Mouse (Mus musculus): ENCODE results near the gene Haus7. TPM values are rescaled to one million over a fixed set of nuclear protein-coding genes. Genes with fewer than 3 reads are reported as not detected.
"Not testable (repeated sequence)": the region's sequence is repeated elsewhere in the genome, so short reads cannot be mapped to it uniquely, and the experiment has no call there.

Haus7 gene
- total RNA-seq, 2 experiments from 2014 or later = 10.8 to 11.2 TPM

GRCm38 (mm10) chrX:73467446-73468241 lies 8.8 kb upstream of the Haus7 start:
- no peak for DNase-seq (ENCODE audit: low spot score in 2 of 2)

DNA sequence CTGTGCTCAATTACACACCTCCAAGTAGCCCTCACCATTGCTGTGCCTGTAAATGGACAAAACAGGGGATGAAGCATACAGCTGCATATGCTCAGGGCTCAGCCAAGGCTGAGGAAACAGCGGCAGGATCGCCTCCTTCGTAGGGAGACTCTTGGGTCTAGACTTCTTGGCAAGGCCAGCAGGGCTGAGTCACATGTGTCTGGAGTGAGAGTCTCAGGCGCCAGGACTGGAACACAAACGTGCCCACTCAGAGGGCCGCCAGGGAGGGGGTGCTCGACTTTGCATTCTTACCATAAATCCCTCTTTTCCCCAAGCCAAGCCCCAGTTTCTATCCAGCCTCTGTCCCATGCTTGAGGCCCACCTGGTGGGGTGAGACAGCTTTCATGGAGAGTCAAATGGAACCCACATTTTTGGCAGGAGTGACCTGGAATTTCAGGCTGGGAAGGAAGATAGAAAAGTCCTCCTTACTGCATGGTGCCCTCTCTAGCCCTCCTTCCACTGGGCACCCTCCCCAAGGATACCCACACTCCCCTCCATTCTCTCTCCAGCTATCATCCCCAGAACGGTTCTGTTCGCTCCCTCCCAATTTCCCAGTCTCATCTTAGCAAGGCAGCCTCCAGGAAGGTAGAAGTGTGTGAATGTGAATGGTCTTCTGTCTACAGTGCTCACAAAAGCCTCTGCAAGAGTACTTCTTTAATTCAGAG lies 6.8 kb upstream of the Haus7 start:
- peak; percentile 20 to 22 for DNase-seq (ENCODE audit: low spot score in 2 of 2)

GRCm38 (mm10) chrX:73460792-73461191 lies 1.9 kb upstream of the Haus7 start:
- no peak for DNase-seq (ENCODE audit: low spot score in 2 of 2)

GRCm38 (mm10) chrX:73451949-73452348 lies 6.9 kb downstream of the Haus7 start:
- DNase-seq (ENCODE audit: low spot score in 2 of 2) = peak; percentile 59 to 76

DNA sequence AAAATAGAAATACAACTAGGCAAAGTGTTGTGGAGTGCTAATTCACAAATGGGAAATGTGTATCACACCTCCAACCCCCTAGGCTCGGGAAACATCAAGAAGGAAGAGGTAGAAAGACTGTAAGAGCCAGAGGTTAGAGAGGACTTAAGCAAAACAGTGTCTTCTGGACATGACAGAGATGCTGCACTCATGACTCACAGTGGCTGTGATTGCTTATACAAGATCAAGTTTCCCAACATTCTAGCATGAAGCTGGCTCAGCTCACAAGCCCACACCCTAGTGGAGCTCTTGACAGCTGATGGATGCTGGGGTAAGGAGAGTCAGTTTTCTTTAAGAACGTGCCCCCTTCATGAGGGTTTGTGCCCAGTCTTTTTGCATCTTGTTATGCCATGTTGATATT lies 17.4 kb downstream of the Haus7 start:
- DNase-seq (ENCODE audit: low spot score in 2 of 2) = peak in 1 of 2 experiments; percentile 6

- DNase-seq (ENCODE audit: low spot score in 2 of 2) = no peak
Observed at GRCm38 (mm10) chrX:73435252-73435651, 23.6 kb downstream of the Haus7 start, which contains the start of gene Trex2. Trex2 (minus strand) TSS chrX:73435344.

GRCm38 (mm10) chrX:73432850-73433249 lies 26.0 kb downstream of the Haus7 start:
- DNase-seq (ENCODE audit: low spot score in 2 of 2) = no peak

GRCm38 (mm10) chrX:73430036-73430435 lies 28.8 kb downstream of the Haus7 start:
- DNase-seq (ENCODE audit: low spot score in 2 of 2) = no peak

- no peak for DNase-seq (ENCODE audit: low spot score in 2 of 2)
Observed at GRCm38 (mm10) chrX:73412767-73413166, 46.1 kb downstream of the Haus7 start.

DNA sequence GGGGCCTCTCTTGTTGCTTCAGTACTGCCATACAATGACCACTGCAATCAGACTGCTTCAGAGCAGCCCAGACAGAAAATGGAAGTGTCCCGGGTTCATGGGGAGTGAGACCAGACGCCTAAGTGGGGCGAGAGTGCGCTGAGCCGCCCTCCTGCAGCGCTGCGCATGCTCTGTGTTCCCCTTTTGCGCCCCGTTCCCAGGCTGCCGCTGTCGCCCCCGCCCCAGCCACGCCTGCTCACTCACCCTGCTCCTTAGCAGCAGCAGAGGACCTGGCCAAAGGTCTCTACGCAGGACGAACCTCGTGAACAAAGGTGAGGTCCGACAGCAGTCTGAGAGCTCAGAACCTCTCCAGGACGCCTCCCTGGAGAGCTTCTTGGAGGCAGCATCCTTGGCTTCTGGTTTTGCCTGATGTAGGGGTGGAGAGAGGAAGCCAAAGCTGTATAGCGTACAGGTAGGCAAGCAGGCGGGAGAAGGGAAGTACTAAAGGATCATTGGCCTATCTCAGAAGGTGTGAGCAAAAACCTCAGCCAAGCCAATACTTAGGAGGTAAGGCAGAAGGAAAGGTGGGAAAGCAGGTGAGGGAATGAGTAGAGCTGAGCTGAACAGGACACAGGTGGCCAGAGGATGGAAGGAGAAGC lies 47.8 kb downstream of the Haus7 start, which contains the start of gene Zfp92:
Zfp92 (plus strand) TSS at position 217 of the 638 bp plus-strand sequence.
- peak; percentile 15 to 36 for DNase-seq (ENCODE audit: low spot score in 2 of 2)

DNA sequence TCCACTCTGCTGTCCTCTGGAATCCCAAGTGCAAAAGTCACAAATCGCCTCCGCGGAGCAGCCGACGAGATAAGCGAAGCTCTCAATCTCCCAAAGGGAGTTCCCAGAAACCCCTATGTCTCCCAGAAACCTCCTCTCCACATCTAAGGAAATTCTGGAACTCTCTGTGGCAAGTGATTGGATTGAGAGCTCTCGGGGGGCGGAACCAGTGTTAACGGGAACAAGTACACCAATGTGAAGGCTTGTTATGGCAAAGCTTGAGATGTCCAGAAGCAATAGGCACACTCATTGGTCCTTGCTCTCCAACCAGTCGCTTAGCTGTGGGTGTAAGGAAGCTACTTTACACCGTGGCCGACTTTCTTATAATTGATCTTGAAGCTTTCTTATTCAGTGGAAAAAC lies 57.2 kb downstream of the Haus7 start:
- no peak for DNase-seq (ENCODE audit: low spot score in 2 of 2)

GRCm38 (mm10) chrX:73400951-73401350 lies 57.9 kb downstream of the Haus7 start:
- no peak for DNase-seq (ENCODE audit: low spot score in 2 of 2)

GRCm38 (mm10) chrX:73398636-73399035 lies 60.2 kb downstream of the Haus7 start, which contains the start of gene Gm18336:
Gm18336 (minus strand) TSS chrX:73398736.
- DNase-seq (ENCODE audit: low spot score in 2 of 2) = not testable (repeated sequence)

DNA sequence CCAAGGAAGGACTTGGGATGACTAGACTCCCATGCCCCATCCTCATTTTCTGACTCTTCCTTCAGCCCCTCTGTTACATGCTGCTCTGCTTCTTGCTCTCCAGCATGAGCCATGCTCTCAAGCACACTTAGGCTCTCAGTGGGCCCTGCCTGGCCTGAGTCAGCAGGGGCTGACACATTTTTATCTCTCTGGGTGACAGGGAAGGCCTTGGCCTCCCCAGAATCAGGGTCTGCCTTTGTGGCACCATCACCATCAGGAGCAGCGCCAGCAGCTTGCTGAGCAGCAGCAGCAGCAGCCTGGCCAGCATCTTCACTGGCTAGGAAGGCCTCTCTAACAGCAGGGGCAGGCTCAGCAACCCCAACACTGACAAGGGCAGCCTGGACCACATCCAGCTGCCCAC lies 62.4 kb downstream of the Haus7 start:
- DNase-seq (ENCODE audit: low spot score in 2 of 2) = no peak

DNA sequence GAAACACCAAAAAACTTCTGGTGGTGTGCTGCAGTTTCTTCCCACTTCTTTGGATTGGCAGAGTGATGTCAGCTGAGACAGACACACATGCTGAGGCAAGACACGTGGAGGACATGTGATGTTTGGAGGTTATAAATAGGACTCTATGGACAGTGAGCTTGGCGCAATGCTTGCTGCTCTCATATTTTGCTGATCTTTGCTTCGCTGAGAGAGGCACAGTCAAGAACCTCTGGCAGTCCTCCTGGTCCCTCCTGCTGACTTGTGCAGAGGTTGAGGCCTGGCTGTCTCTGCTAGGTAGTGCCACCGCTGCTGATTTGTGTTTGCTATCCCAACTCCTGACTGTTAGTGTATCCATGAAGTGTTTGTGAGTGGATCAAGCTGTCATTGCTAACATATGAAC lies 67.4 kb downstream of the Haus7 start:
- DNase-seq (ENCODE audit: low spot score in 2 of 2) = no peak

Other genes with a start within 250 kb of the Haus7 start
- gene Xlr4b, start 244.7 kb downstream of the Haus7 start, total RNA-seq (2021) = under 1 TPM in 1 of 2 experiments, not detected in 1; 0.95 TPM
- gene F8a, start 230.8 kb downstream of the Haus7 start, total RNA-seq (2021) = 10 to 100 TPM; 16.3 to 19.0 TPM
- not detected for gene Xlr4c, start 215.9 kb downstream of the Haus7 start, total RNA-seq (2021)
- not detected for gene Xlr3c, start 193.7 kb downstream of the Haus7 start, total RNA-seq (2021)
- not detected for gene Xlr5a, start 166.1 kb downstream of the Haus7 start, total RNA-seq (2021)
- not detected for gene Xlr5c, start 166.1 kb downstream of the Haus7 start, total RNA-seq (2021)
- not detected for gene Gm45015, start 122.2 kb downstream of the Haus7 start, total RNA-seq (2021)
- gene Zfp275, start 116.4 kb downstream of the Haus7 start, total RNA-seq (2021) = 10 to 100 TPM; 16.0 to 20.2 TPM
- not detected for gene Gm18336, start 60.3 kb downstream of the Haus7 start, total RNA-seq (2021)
- gene Zfp92, start 47.9 kb downstream of the Haus7 start, total RNA-seq (2021) = 1 to 10 TPM; 1.5 to 2.8 TPM
- gene Trex2, start 23.7 kb downstream of the Haus7 start, total RNA-seq (2021) = not detected
- 10 to 100 TPM; 17.4 to 18.5 TPM for gene Bgn, start 24.6 kb upstream of the Haus7 start, total RNA-seq (2021)
- 10 to 100 TPM; 92.3 to 95.5 TPM for gene Atp2b3, start 44.0 kb upstream of the Haus7 start, total RNA-seq (2021)
- gene Dusp9, start 180.4 kb upstream of the Haus7 start, total RNA-seq (2021) = 1 to 10 TPM; 1.2 to 1.3 TPM
- 100 to 1,000 TPM in 1 of 2 experiments, 10 to 100 TPM in 1; 84.2 to 108 TPM for gene Pnck, start 201.1 kb upstream of the Haus7 start, total RNA-seq (2021)
- gene Slc6a8, start 214.1 kb upstream of the Haus7 start, total RNA-seq (2021) = 100 to 1,000 TPM in 1 of 2 experiments, 10 to 100 TPM in 1; 95.9 to 102 TPM